Mouse (Mus musculus): ENCODE data around the gene Asnsd1. TPM values are rescaled to one million over a fixed set of nuclear protein-coding genes. Genes with fewer than 3 reads are reported as not detected.

Asnsd1 gene
- total RNA-seq, 2 experiments from 2014 or later = 42.2 to 45.6 TPM

DNA sequence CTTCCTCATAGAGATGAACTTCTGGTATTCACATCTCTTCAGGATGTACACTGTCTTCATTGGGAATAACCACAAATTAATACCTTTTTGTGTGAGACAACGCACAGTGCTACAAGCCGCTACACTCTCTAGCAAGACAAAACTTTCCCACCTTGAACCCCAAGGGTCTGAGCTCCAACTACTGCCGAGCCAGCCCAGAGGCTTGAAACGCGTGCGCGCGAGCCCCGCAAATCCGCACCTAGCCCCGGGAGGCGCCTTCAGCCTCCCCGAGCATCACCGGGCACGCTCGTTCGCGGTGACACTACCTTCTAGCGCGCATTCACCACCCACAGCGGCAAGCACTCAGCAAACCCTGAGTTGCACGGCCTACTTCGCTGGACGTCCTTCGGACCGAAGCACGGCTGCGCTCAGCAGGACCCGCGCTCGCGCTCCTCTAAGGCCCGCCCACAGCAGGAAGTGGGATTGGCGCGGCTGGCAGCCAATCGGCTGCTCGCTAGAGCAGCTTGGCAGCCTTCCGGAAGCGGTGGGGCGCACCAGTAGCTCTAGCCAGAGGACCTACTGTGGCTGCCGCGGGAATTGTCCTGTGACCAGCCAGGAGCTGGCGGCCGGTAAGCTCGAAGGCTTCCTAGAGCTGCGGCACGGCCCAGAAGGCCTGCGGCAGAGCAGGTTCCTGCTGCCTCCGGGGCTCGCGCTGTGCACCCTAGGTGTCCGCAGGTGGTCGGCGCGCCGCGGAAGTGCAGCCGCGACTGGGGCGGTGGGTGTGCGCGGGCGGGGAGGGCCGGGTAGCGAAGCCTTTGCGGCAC is 55.8 kb downstream of the Asnsd1 start, which contains the start of the genes Pms1, Ormdl1 and Gm28778:
Gene Pms1, minus strand, starts transcription at position 438 of the 803 bp plus-strand sequence.
Gene Ormdl1, plus strand, starts transcription at position 515 of the 803 bp plus-strand sequence.
Gene Gm28778, plus strand, starts transcription at position 531 of the 803 bp plus-strand sequence.
- intact Hi-C loops (cut with DNase I) = loop anchor here (1.0 to 10.0 kb wide), 2 partner anchors 11 to 58 kb away; partner anchors contain the start of genes Asdurf, Asnsd1 and Gm28551
- DNase-seq = peak; percentile 97

Other genes starting within 250 kb of the Asnsd1 start
- gene 1700019A02Rik, start 165.1 kb downstream of the Asnsd1 start, total RNA-seq (2021) = not detected
- 1 to 10 TPM; 7.4 to 7.6 TPM for gene Pms1, start 55.7 kb downstream of the Asnsd1 start, total RNA-seq (2021)
- 1 to 10 TPM; 6.9 to 7.1 TPM for gene Ormdl1, start 55.7 kb downstream of the Asnsd1 start, total RNA-seq (2021)
- gene Gm28778, start 55.6 kb downstream of the Asnsd1 start, total RNA-seq (2021) = 1 to 10 TPM in 1 of 2 experiments, under 1 TPM in 1; 0.37 to 1.1 TPM
- gene Osgepl1, start 39.1 kb downstream of the Asnsd1 start, total RNA-seq (2021) = 10 to 100 TPM; 46.4 to 49.5 TPM
- 1 to 10 TPM; 2.3 to 4.3 TPM for gene Asdurf, start 133 bp downstream of the Asnsd1 start, total RNA-seq (2021)
- under 1 TPM in 1 of 2 experiments, not detected in 1; 0.07 TPM for gene Gm28551, start 85 bp downstream of the Asnsd1 start, total RNA-seq (2021)